9 mouse cellular contexts compared by ENCODE assay signal in genomic region chr8:46946181-46946580, GRCm38 (mm10). TPM values are rescaled to one million over a fixed set of nuclear protein-coding genes. Genes with fewer than 3 reads are reported as not detected.
DNase-seq lines count a peak whose midpoint lies in the region; ATAC-seq and TF ChIP-seq lines count a peak whose summit lies in the region.
"Had no signal": no experiment of that assay in that cellular context is flagged by ENCODE, and none has a peak within 500 bp of the region (broad histone marks: within the 10 kb centered on the region; RNA-seq: fewer than 3 reads in every experiment).

No protein-coding gene starts in this region.

- no peaks in the 10 kb centered on the region for H3K9me3 ChIP-seq in liver, embryonic 11.5 days (ENCODE audit: control insufficient read depth, low read length)
- no peaks in the 10 kb centered on the region for H3K9me3 ChIP-seq in lung, embryonic 14.5 days (ENCODE audit: low read depth, low read length)
- no peaks in the 10 kb centered on the region for H3K9me3 ChIP-seq in forebrain, embryonic 14.5 days (replicated peaks; ENCODE audit: control insufficient read depth, low read length)

- no peak overlapping the region for H3K27ac ChIP-seq in liver, embryonic 11.5 days (ENCODE audit: low read depth, low read length)
- H3K27ac ChIP-seq in lung, embryonic 14.5 days (ENCODE audit: low read depth) = no peak overlapping the region
- H3K27ac ChIP-seq in thymus, adult 2 months (ENCODE audit: control insufficient read depth, insufficient read depth, low read length) = no peak overlapping the region
- H3K27ac ChIP-seq in forebrain, embryonic 14.5 days (ENCODE audit: low read depth, low read length) = no peak overlapping the region

- H3K9ac ChIP-seq in liver, embryonic 11.5 days (ENCODE audit: low read depth, low read length) = no peak overlapping the region
- H3K9ac ChIP-seq in lung, embryonic 14.5 days = no peak overlapping the region
- H3K9ac ChIP-seq in forebrain, embryonic 14.5 days (ENCODE audit: low read length) = no peak overlapping the region

- no peaks in the 10 kb centered on the region for H3K36me3 ChIP-seq in liver, embryonic 11.5 days (ENCODE audit: control insufficient read depth, insufficient read depth, low read length)
- H3K36me3 ChIP-seq in lung, embryonic 14.5 days (ENCODE audit: insufficient read depth) = no peaks in the 10 kb centered on the region
- no peaks in the 10 kb centered on the region for H3K36me3 ChIP-seq in thymus, adult 2 months (ENCODE audit: control insufficient read depth, insufficient read depth, low read length)
- H3K36me3 ChIP-seq in forebrain, embryonic 14.5 days (ENCODE audit: control insufficient read depth, insufficient read depth, low read length) = no peaks in the 10 kb centered on the region

- no peak for ATAC-seq in liver, embryonic 11.5 days (replicated peaks; ENCODE audit: low FRiP score)
- ATAC-seq in lung, embryonic 14.5 days (ENCODE audit: insufficient read depth) = no peak
- no peak for ATAC-seq in forebrain, embryonic 14.5 days

- DNase-seq in liver = peak; percentile 18
- no peak for DNase-seq in liver, embryonic 11.5 days (ENCODE audit: low spot score)
- DNase-seq in R1 (ENCODE audit: low read depth, low spot score) = peak; percentile 33
- peak; percentile 33 for DNase-seq in lung, embryonic 14.5 days
- peak; percentile 49 for DNase-seq in thymus, adult 2 months
- DNase-seq in forebrain, embryonic 14.5 days (ENCODE audit: low spot score) = no peak
- DNase-seq in retina, embryonic 14.5 days (ENCODE audit: low spot score) = no peak
- no peak for DNase-seq in heart, postnatal 25 days (ENCODE audit: low spot score)

- WGBS in liver, embryonic 11.5 days = 66% methylated on average over 5 of the region's 5 CpGs
- 70% methylated on average over 5 of the region's 5 CpGs for WGBS in lung, embryonic 14.5 days
- 85% methylated on average over 5 of the region's 5 CpGs for WGBS in thymus, adult 2 months
- WGBS in forebrain, embryonic 14.5 days = 72% methylated on average over 5 of the region's 5 CpGs

- TF ChIP-seq CTCF in lung, embryonic 14.5 days (IDR thresholded peaks at IDR 0.05; ENCODE audit: low read depth) = peak; percentile 51
- TF ChIP-seq CTCF in thymus, adult 2 months (IDR thresholded peaks at IDR 0.05; ENCODE audit: borderline replicate concordance, control insufficient read depth, extremely low read depth, insufficient read depth, low read length, poor library complexity) = no peak

- no peak for TF ChIP-seq POLR2A in thymus, adult 2 months (IDR thresholded peaks at IDR 0.05; ENCODE audit: control insufficient read depth, extremely low read depth, insufficient read depth, low read length, poor library complexity)

- no peak overlapping the region for H3K4me2 ChIP-seq in liver, embryonic 11.5 days
- H3K4me2 ChIP-seq in lung, embryonic 14.5 days = no peak overlapping the region
- H3K4me2 ChIP-seq in forebrain, embryonic 14.5 days (ENCODE audit: low read length) = no peak overlapping the region

- intact Hi-C loops in heart, postnatal 25 days (cut with DNase I) = loop anchor here (10.0 kb wide), 1 partner anchor 391 kb away; the partner anchor contains the start of gene Cenpu

- H3K4me3 ChIP-seq in liver, embryonic 11.5 days (ENCODE audit: low read depth, low read length) = no peak overlapping the region
- H3K4me3 ChIP-seq in lung, embryonic 14.5 days (ENCODE audit: low read depth, low read length) = no peak overlapping the region
- no peak overlapping the region for H3K4me3 ChIP-seq in thymus, adult 2 months (ENCODE audit: control insufficient read depth, insufficient read depth, low read length)
- H3K4me3 ChIP-seq in forebrain, embryonic 14.5 days (ENCODE audit: low read depth, low read length) = no peak overlapping the region
- H3K4me3 ChIP-seq: erythroblast, embryonic 14.5 days had no signal

- no peaks in the 10 kb centered on the region for H3K4me1 ChIP-seq in liver, embryonic 11.5 days (replicated peaks; ENCODE audit: control insufficient read depth, insufficient read depth, low read length)
- no peaks in the 10 kb centered on the region for H3K4me1 ChIP-seq in lung, embryonic 14.5 days (ENCODE audit: insufficient read depth)
- peaks cover 8% of the 10 kb centered on the region for H3K4me1 ChIP-seq in thymus, adult 2 months (replicated peaks; ENCODE audit: control insufficient read depth, insufficient read depth, low read length)
- no peaks in the 10 kb centered on the region for H3K4me1 ChIP-seq in forebrain, embryonic 14.5 days (ENCODE audit: control insufficient read depth, insufficient read depth, low read length)

- no peaks in the 10 kb centered on the region; the same call in 1 of the 2 replicates for H3K27me3 ChIP-seq in liver, embryonic 11.5 days (replicated peaks; ENCODE audit: control insufficient read depth, insufficient read depth, low read length)
- no peaks in the 10 kb centered on the region for H3K27me3 ChIP-seq in lung, embryonic 14.5 days (ENCODE audit: insufficient read depth, low read length)
- no peaks in the 10 kb centered on the region for H3K27me3 ChIP-seq in thymus, adult 2 months (ENCODE audit: control insufficient read depth, insufficient read depth, low read length)
- H3K27me3 ChIP-seq in forebrain, embryonic 14.5 days (replicated peaks; ENCODE audit: control insufficient read depth, insufficient read depth, low read length) = no peaks in the 10 kb centered on the region

RNA-seq across cellular contexts. Expression of gene Enpp6, which starts 40.5 kb away (rescaled TPM):
- polyA plus RNA-seq in liver, embryonic 11.5 days (2014; fragmentation: Nextera tagmentation; extraction: Ambion mirVana) = 0.15 and 0.71 TPM in 2 replicates
- polyA plus RNA-seq in lung, embryonic 14.5 days (2014; fragmentation: Nextera tagmentation; extraction: Ambion mirVana) = 0.29 and 0.89 TPM in 2 replicates
- polyA plus RNA-seq in thymus, adult 2 months (2012; rRNA removed) = 0.29 and 1.3 TPM in 2 replicates
- 0.14 TPM in 1 of 2 replicates, not detected in the other for polyA plus RNA-seq in forebrain, embryonic 14.5 days (2014; fragmentation: Nextera tagmentation; extraction: Ambion mirVana)
- total RNA-seq in heart, postnatal 25 days (2021) = 1 to 10 TPM; 4.9 to 6.3 TPM
- polyA plus RNA-seq: erythroblast, embryonic 14.5 days had no signal

Comparison
In these comparisons a context has a peak if more than half of its experiments do, and no peak if none do; other contexts are left out.
1. DNase-seq: peak in liver (single experiment), R1 (single experiment), lung, embryonic 14.5 days (single experiment) and thymus, adult 2 months (single experiment); none in liver, embryonic 11.5 days (single experiment), forebrain, embryonic 14.5 days (single experiment), retina, embryonic 14.5 days (single experiment) and heart, postnatal 25 days (single experiment).